Comparison of ENCODE assay signal across 14 mouse cellular contexts in the genomic region with DNA sequence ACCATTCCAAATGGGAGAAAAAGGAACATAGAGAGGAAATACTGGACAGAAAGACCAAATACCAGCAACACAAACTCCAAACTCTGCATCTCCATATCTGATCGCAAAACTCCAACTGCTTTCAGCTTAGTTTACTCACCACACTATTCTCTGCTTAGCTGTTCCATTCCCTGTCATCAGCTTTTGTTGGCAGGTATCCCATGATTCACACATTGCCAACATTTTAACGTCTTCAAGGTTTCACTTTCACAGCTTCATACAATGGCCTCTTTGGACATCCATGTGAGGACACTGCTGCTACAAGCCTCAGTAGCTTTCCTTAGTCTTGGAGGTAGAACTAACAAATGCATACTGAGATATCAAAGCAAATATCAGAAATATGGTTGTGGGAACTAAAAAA.
DNase-seq lines count a peak whose midpoint lies in the region.
"Had no signal": no experiment of that assay in that cellular context is flagged by ENCODE, and none has a peak within 500 bp of the region (broad histone marks: within the 10 kb centered on the region; RNA-seq: fewer than 3 reads in every experiment).

No protein-coding gene starts in this region.

- DNase-seq in 3T3-L1 (ENCODE audit: low read depth, low spot score), result peak; percentile 86
- DNase-seq in adipocyte (ENCODE audit: low spot score), result peak; percentile 64
- no peak for DNase-seq in kidney, adult 9 months
- no peak for DNase-seq in adrenal gland, adult 2 months
- no peak for DNase-seq in urinary bladder, postnatal 36 days (ENCODE audit: low spot score in 2 of 2)
- DNase-seq: adrenal gland, adult 8-10 months; adrenal gland, postnatal 14 days; adrenal gland, postnatal 36 days; cerebellum, adult 11-12 months; cerebellum, adult 2 months; cerebellum, adult 9-10 months; cerebellum, postnatal 10 days; cerebellum, postnatal 25 days; forebrain, postnatal 0 days had no signal

Comparison
In these comparisons a context has a peak if more than half of its experiments do, and no peak if none do; other contexts are left out.
1. DNase-seq: peak in 3T3-L1 (single experiment) and adipocyte (single experiment); none in kidney, adult 9 months (single experiment), adrenal gland, adult 2 months (single experiment) and urinary bladder, postnatal 36 days (0 of 2).